Mouse (Mus musculus) small intestine, adult 2 months (tissue): ENCODE results near the gene Evi2. TPM values are rescaled to one million over a fixed set of nuclear protein-coding genes. Genes with fewer than 3 reads are reported as not detected.

Experiments
- H3K27ac ChIP-seq: fragments of 200-500 bp; 2 replicates; pipeline ENCODE4 v1.5.1; 2012; ENCODE audit warnings: low read depth, low read length, control low read depth, inconsistent platforms; ENCODE audit not compliant: insufficient read depth
- H3K27me3 ChIP-seq: fragments of 200-500 bp; 2 replicates; pipeline ENCODE4 v1.6.1; 2012; ENCODE audit warnings: mild to moderate bottlenecking, moderate library complexity, low read length, inconsistent platforms; ENCODE audit not compliant: control insufficient read depth, insufficient read depth
- H3K36me3 ChIP-seq: fragments of 200-500 bp; 2 replicates; pipeline ENCODE4 v1.6.1; 2012; ENCODE audit warnings: mild to moderate bottlenecking, low read length, control low read depth, inconsistent platforms; ENCODE audit not compliant: control insufficient read depth, insufficient read depth
- H3K4me1 ChIP-seq: fragments of 200-500 bp; 2 replicates; pipeline ENCODE4 v1.6.1; 2012; ENCODE audit warnings: low read length, inconsistent platforms, mixed read lengths; ENCODE audit not compliant: control insufficient read depth, insufficient read depth, insufficient read length
- H3K4me3 ChIP-seq: fragments of 200-500 bp; 2 replicates; pipeline ENCODE4 v1.5.1; 2012; ENCODE audit warnings: low read depth, mild to moderate bottlenecking, control low read depth, inconsistent platforms, low read length, moderate library complexity
- CTCF ChIP-seq: fragments of 200-500 bp; IDR thresholded peaks from 2 replicates; pipeline ENCODE4 v1.5.1; 2012; ENCODE audit warnings: low read depth, mild to moderate bottlenecking, control low read depth, inconsistent platforms, low read length, moderate library complexity, mixed read lengths; ENCODE audit not compliant: insufficient replicate concordance, insufficient read length; ENCODE audit errors: extremely low read depth
- POLR2A ChIP-seq: fragments of 200-500 bp; IDR thresholded peaks from 2 replicates; pipeline ENCODE4 v1.6.1; 2012; ENCODE audit warnings: low read depth, mild to moderate bottlenecking, control low read depth, inconsistent platforms, low read length, moderate library complexity
- WGBS: fragments of 180-500 bp; shearing (Covaris S2); methylation state at CpG from one replicate; pipeline ENCODE4 v1.1.7; 2018; 5-methylcytosine and 5-hydroxymethylcytosine counted together
- polyA plus RNA-seq: library from polyadenylated mRNA; depleted of rRNA; stranded (reverse); fragments of >200 nt; gene quantifications from 2 replicates; pipeline ENCODE4 v1.2.3, GENCODE M21; 2012

Gene Evi2
- polyA plus RNA-seq, 1 experiment, result 0.34 TPM

DNA sequence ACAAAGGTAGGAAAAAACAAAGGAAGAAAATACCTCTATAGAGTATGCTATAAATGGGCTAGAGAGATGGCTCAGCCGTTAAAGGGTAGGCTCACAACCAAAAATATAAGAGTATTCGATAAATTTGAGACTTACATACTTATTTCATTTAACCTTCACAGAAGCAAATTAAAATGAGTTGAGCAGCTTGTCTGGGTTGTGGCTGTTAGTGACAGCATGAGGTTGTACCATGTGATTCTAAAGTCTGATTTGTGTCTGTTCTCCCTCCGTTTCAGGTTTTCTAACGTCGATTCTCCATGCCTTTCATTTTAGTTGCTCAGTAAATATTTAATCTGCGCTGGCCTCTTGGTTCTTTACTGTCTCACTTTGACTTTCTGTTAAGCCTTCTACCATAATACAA, 11.1 kb downstream of the Evi2 start:
- H3K27me3 ChIP-seq, result no peaks in the 10 kb centered on the region
- 72% methylated on average over 6 of the region's 6 CpGs for WGBS
- no peak overlapping the region for H3K4me3 ChIP-seq
- H3K4me1 ChIP-seq, result no peaks in the 10 kb centered on the region
- H3K36me3 ChIP-seq, result peaks cover 4% of the 10 kb centered on the region; the same call in 1 of the 2 replicates
- TF ChIP-seq POLR2A (no peak), CTCF (no peak)
- no peak overlapping the region for H3K27ac ChIP-seq

DNA sequence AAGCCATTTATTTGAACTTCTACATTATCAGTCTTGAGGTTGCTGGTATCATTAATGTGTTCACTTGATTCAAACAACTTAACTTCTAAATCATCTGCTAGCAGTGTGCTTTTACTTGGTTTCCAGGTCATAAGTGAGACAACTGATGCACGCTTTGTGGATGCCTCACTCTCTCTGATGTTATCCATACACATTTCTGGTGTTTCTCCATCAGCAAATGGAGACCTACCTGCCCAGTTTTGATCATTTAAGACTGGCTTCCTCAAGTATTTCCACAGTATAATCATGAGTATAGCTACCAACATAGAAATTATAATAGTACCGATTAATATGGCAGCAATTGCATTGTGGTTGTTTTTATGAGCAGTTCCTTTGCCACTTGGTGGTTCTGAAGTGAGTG, 14.6 kb downstream of the Evi2 start:
- WGBS, result 97% methylated on average over 2 of the region's 2 CpGs
- TF ChIP-seq POLR2A (no peak), CTCF (no peak)

DNA sequence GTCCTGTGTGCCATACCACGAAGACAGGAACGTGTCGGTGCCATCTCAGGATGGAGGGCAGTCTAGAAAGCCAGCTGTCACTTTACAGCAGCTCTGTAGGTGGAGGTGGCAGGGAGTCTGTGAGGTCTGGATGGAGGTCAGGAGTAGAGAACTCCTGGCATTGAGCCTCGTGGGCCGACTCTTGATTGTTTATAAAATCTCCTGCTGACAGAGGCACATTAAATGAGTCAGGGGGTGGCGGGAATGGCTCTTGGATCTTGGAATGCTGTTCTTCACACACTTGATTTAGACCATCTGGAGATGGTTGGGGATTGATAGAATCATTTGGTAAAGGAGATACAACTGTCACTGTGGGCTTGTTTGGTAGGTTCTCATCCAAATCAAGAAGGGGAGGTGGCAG, 15.1 kb downstream of the Evi2 start:
- Histone ChIP-seq H3K4me3 (no peak overlapping the region), H3K27me3 (no peaks in the 10 kb centered on the region), H3K4me1 (no peaks in the 10 kb centered on the region), H3K27ac (no peak overlapping the region), H3K36me3 (peaks cover 8% of the 10 kb centered on the region)
- TF ChIP-seq POLR2A (no peak), CTCF (no peak)
- WGBS, result 82% methylated on average over 6 of the region's 6 CpGs

More for the DNA sequence above, 14.6 kb downstream of the Evi2 start:
- Histone ChIP-seq H3K4me3 (no peak overlapping the region), H3K4me1 (no peaks in the 10 kb centered on the region), H3K27me3 (no peaks in the 10 kb centered on the region), H3K36me3 (peaks cover 8% of the 10 kb centered on the region), H3K27ac (no peak overlapping the region)

DNA sequence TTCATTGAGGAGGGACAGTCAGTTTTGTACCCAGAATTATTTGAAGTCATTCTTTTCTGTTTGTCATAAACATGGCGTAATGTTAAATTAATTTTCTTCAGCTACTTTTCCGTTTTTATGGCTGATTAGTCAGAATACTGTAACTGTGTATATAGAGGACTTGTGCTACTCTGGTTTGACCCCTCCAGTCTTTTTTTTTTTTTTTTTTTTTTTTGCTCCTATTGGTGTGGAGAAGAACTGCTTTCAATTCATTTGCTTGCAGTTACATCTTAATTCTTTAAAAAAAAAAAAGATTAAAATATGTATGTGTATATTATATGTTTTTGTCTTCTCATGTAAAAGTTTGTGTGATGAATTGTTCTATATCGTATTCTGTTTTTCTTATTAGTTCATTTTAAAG, 18.4 kb downstream of the Evi2 start:
- WGBS, result 93% methylated on average over 3 of the region's 3 CpGs
- Histone ChIP-seq H3K4me1 (no peaks in the 10 kb centered on the region), H3K36me3 (peaks cover 5% of the 10 kb centered on the region), H3K27me3 (no peaks in the 10 kb centered on the region), H3K4me3 (no peak overlapping the region), H3K27ac (no peak overlapping the region)
- TF ChIP-seq CTCF (no peak), POLR2A (no peak)

DNA sequence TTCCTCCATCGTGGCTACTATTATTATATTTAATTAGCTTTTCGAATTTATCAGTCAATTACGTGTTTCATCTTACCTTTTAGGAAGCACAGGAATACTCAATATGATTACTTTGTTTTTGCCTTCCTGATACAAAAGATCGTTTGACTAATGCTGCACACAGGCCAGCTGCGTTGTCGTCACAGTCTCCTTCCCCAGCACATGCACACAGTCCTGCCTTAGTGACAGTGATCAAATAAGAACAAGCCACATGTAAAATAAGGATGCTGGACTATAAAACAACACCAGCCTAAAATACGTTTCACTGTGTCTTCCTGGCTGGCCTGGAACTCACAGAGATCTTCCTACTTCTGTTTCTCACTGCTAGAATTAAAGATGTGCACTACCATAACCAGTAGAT, 25.9 kb downstream of the Evi2 start:
- Histone ChIP-seq H3K4me3 (no peak overlapping the region), H3K27ac (no peak overlapping the region), H3K27me3 (no peaks in the 10 kb centered on the region), H3K36me3 (no peaks in the 10 kb centered on the region), H3K4me1 (no peaks in the 10 kb centered on the region)
- WGBS, result 89% methylated on average over 7 of the region's 7 CpGs
- no peak for TF ChIP-seq CTCF
- no peak for TF ChIP-seq POLR2A

DNA sequence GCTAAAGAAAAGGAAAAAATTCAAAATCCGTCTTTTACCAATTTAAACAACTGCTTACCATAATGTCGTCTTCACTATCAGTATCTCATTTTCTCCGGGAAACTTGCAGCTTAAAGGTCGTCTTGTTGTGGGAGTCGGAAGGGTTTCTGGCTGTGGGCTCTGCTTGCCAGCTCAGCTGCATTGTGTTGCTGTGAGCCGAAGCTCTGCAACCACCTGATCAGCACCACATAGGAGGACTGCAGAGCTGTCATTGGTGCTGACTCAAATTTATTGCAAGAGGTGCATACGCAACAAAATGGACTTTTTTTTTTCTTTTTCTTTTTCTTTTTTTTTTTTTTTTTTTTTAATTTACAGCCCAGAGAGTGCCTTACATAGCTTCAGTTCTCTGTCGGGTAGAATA, 26.5 kb downstream of the Evi2 start, which contains the start of gene Omg:
Gene Omg (minus strand): TSS at position 240 of the 400 bp plus-strand sequence.
- H3K27ac ChIP-seq, result no peak within 1 kb of the TSS
- 69% methylated on average over 8 of the region's 8 CpGs for WGBS
- TF ChIP-seq CTCF (no peak), POLR2A (no peak)
- no peaks in the 10 kb centered on the region for H3K36me3 ChIP-seq
- no peak within 1 kb of the TSS for H3K4me3 ChIP-seq
- H3K27me3 ChIP-seq, result no peaks in the 10 kb centered on the region
- H3K4me1 ChIP-seq, result no peaks in the 10 kb centered on the region

DNA sequence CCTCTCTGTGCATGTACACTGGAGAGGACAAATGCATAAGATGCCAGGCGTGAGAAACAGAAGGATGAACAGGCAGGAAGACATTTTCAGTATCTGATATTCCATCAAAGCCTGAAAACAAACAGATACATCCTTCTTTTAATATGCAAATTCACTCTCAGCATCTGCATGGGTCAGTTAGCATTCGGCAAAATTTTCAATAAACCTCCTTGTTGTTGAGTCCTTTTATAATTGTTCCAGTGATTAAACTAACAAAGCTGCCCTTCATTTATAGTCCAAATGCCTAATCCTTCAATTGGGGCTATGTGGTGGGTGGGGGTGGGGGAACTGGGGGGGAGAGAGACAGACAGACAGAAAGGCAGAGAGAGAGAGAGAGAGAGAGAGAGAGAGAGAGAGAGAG, 27.5 kb downstream of the Evi2 start:
- Histone ChIP-seq H3K4me1 (no peaks in the 10 kb centered on the region), H3K4me3 (no peak overlapping the region), H3K27ac (no peak overlapping the region), H3K36me3 (no peaks in the 10 kb centered on the region), H3K27me3 (no peaks in the 10 kb centered on the region)
- 87% methylated on average over 2 of the region's 2 CpGs for WGBS
- no peak for TF ChIP-seq POLR2A
- TF ChIP-seq CTCF, result no peak

DNA sequence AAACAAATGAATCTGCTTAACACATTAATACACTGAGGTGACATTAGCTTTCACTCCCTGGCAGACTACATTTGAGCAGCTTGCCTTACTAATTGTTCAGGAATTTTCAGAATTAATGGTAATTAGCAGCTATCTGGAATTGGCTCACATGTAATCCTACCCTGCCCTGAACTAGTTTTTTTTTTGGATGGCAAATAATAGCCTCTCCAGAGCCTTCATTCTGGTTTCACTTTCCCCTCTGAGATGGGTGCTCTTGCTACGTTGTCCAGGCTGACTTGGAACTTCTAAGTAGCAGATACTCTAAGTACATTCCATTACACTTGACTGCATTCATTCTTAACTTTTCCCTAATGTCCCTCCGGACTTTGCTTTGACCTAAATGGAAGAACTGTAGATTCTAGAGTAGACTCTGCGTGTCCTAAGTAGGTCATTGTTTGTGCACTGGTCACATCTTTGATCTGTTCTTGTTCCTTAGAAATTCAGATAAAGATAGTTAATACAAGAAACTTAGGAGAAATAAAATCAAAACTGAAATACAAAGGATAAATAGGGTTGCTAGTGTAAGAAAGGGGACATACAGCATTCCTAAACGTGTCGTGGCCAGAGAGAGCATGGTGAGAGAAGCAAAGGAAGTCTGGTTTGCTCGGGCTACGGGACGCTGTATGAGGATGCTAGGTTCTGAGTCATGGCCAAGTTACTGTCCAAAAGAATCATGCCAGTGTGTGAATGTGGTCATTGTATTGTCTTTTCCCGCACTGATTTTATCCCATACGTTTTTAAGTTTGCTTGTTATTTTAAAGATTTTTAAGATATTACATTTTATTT, 35.2 kb downstream of the Evi2 start:
- no peak overlapping the region for H3K27ac ChIP-seq
- TF ChIP-seq CTCF, result no peak
- no peak for TF ChIP-seq POLR2A
- H3K36me3 ChIP-seq, result no peaks in the 10 kb centered on the region; the same call in 1 of the 2 replicates
- 69% methylated on average over 10 of the region's 10 CpGs for WGBS
- H3K4me3 ChIP-seq, result no peak overlapping the region
- H3K27me3 ChIP-seq, result no peaks in the 10 kb centered on the region
- no peaks in the 10 kb centered on the region for H3K4me1 ChIP-seq
